Mouse (Mus musculus): ENCODE measurements around the gene Igf1r. TPM values are rescaled to one million over a fixed set of nuclear protein-coding genes. Genes with fewer than 3 reads are reported as not detected.

Igf1r gene
- polyA plus RNA-seq, 1 experiment from 2014 or later = 2.7 TPM

DNA sequence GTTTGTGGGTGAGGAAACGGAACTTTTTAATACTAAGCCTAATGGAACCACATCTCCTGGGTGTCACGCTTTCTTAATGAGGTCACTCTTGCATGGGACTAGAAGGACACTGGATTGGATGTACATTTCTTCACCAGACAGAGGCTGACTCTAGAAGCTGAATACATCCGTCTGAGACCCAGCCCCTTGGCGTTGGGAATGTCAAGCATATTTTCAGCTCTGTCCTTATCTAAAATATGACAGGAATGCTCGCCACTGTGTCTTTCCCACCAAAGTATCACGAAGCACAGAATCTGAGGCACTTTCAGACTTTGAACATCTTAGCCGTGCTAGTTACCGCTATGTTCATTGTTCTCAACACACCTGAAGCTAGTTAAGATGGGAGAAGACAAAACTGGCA lies 35.7 kb upstream of the Igf1r start:
- Histone ChIP-seq H3K27me3 (ENCODE audit: insufficient read depth, low read length) (no peaks in the 10 kb centered on the region), H3K4me2 (ENCODE audit: low read depth, low read length) (no peak overlapping the region), H3K4me3 (ENCODE audit: low read depth, low read length) (no peak overlapping the region), H3K9me3 (ENCODE audit: low read length) (no peaks in the 10 kb centered on the region), H3K27ac (ENCODE audit: low read depth) (no peak overlapping the region), H3K4me1 (ENCODE audit: insufficient read depth) (peaks cover 4% of the 10 kb centered on the region; the same call in 1 of the 2 replicates), H3K36me3 (replicated peaks; ENCODE audit: insufficient read depth, low read length) (no peaks in the 10 kb centered on the region), H3K9ac (replicated peaks) (no peak overlapping the region)
- ATAC-seq (no peak), DNase-seq (no peak)
- TF ChIP-seq CTCF (IDR thresholded peaks at IDR 0.05; ENCODE audit: low read depth) (no peak), EP300 (IDR thresholded peaks at IDR 0.05; ENCODE audit: low read depth) (no peak)
- whole genome bisulfite sequencing (ENCODE audit: insufficient replicate concordance) = 65% methylated on average over 8 of the region's 8 CpGs

DNA sequence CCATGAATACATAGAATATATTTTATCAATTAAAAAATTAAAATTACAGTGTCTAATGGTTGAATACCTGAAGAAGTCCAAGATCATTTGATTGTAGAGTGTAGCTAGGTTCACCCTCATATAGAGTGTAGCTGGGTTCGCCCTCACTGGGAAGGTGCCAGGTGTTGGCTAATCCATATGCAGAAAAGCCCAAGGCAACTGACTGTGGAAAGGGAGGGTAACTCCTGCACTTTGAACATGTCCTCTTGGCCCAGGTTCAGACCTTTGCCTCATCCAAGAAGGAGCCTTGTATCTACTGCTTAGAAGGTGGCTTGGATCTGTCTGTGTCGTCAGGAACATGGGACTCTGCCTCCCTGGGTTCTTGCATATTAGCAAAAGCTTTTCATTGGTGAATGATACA lies 34.9 kb upstream of the Igf1r start:
- Histone ChIP-seq H3K4me3 (ENCODE audit: low read depth, low read length) (no peak overlapping the region), H3K9ac (replicated peaks) (no peak overlapping the region), H3K4me1 (ENCODE audit: insufficient read depth) (peaks cover 4% of the 10 kb centered on the region; the same call in 1 of the 2 replicates), H3K4me2 (ENCODE audit: low read depth, low read length) (no peak overlapping the region), H3K27me3 (ENCODE audit: insufficient read depth, low read length) (no peaks in the 10 kb centered on the region), H3K9me3 (ENCODE audit: low read length) (no peaks in the 10 kb centered on the region), H3K27ac (ENCODE audit: low read depth) (no peak overlapping the region), H3K36me3 (replicated peaks; ENCODE audit: insufficient read depth, low read length) (no peaks in the 10 kb centered on the region)
- TF ChIP-seq CTCF (IDR thresholded peaks at IDR 0.05; ENCODE audit: low read depth) (no peak), EP300 (IDR thresholded peaks at IDR 0.05; ENCODE audit: low read depth) (no peak)
- 89% methylated on average over 2 of the region's 2 CpGs for WGBS (ENCODE audit: insufficient replicate concordance)
- DNase-seq (peak; percentile 4), ATAC-seq (no peak)

DNA sequence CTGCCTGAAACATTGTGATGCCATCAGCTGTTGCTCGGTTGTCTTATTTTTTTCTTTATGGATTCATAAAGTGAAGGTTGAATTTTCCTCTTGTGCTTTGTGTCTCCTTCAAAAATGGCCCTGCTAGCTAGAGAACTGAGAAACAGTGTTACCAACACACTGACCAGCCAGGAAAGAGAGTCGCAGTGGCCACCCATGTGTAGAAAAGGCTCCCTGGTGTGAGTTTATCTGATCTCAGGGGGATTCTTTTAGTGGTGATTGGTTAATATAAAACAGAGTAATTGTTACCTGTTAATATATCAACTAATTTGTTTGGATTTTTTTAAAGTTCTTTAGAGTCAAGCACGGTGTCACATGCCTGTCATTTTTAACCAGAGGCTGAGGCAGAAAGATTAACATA lies 33.2 kb upstream of the Igf1r start:
- no peak overlapping the region for H3K27ac ChIP-seq (ENCODE audit: low read depth)
- 63% methylated on average over 3 of the region's 3 CpGs for WGBS (ENCODE audit: insufficient replicate concordance)
- peaks cover 5% of the 10 kb centered on the region; the same call in 1 of the 2 replicates for H3K27me3 ChIP-seq (ENCODE audit: insufficient read depth, low read length)
- H3K4me2 ChIP-seq (ENCODE audit: low read depth, low read length) = no peak overlapping the region
- H3K4me3 ChIP-seq (ENCODE audit: low read depth, low read length) = no peak overlapping the region
- H3K36me3 ChIP-seq (replicated peaks; ENCODE audit: insufficient read depth, low read length) = no peaks in the 10 kb centered on the region
- ATAC-seq (no peak), DNase-seq (peak; percentile 4)
- peaks cover 4% of the 10 kb centered on the region; the same call in 1 of the 2 replicates for H3K4me1 ChIP-seq (ENCODE audit: insufficient read depth)
- TF ChIP-seq CTCF (IDR thresholded peaks at IDR 0.05; ENCODE audit: low read depth) (no peak), EP300 (IDR thresholded peaks at IDR 0.05; ENCODE audit: low read depth) (no peak)
- no peaks in the 10 kb centered on the region for H3K9me3 ChIP-seq (ENCODE audit: low read length)
- no peak overlapping the region for H3K9ac ChIP-seq (replicated peaks)

DNA sequence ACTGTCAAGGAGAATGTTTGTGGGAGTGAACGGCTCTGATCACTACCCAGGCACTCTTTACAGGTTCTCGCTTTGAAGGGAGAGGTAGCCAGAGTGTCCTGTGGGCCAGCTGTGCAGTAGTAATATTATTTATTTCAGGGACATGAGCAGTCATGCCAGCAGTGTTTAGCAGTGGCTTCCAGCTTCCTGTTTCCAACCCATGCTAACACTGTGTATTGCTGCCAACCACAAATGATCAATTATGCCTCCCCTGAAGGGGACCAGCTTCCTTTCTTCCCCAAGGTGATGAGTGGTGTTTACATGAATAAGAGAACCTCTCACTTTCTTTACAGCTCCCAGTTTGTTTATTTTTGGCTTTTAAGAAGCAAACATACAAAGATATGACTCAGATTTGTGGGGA lies 28.4 kb upstream of the Igf1r start:
- WGBS (ENCODE audit: insufficient replicate concordance) = 25% methylated on average over 2 of the region's 2 CpGs
- DNase-seq (no peak), ATAC-seq (no peak)
- TF ChIP-seq EP300 (IDR thresholded peaks at IDR 0.05; ENCODE audit: low read depth) (no peak), CTCF (IDR thresholded peaks at IDR 0.05; ENCODE audit: low read depth) (no peak)
- Histone ChIP-seq H3K9ac (replicated peaks) (no peak overlapping the region), H3K36me3 (replicated peaks; ENCODE audit: insufficient read depth, low read length) (no peaks in the 10 kb centered on the region), H3K27me3 (ENCODE audit: insufficient read depth, low read length) (peaks cover 8% of the 10 kb centered on the region), H3K9me3 (ENCODE audit: low read length) (no peaks in the 10 kb centered on the region), H3K27ac (ENCODE audit: low read depth) (no peak overlapping the region), H3K4me1 (ENCODE audit: insufficient read depth) (0 out of 2 replicates have a peak, but pooled peaks cover under 1% of the 10 kb centered on the region), H3K4me3 (ENCODE audit: low read depth, low read length) (no peak overlapping the region), H3K4me2 (ENCODE audit: low read depth, low read length) (no peak overlapping the region)

DNA sequence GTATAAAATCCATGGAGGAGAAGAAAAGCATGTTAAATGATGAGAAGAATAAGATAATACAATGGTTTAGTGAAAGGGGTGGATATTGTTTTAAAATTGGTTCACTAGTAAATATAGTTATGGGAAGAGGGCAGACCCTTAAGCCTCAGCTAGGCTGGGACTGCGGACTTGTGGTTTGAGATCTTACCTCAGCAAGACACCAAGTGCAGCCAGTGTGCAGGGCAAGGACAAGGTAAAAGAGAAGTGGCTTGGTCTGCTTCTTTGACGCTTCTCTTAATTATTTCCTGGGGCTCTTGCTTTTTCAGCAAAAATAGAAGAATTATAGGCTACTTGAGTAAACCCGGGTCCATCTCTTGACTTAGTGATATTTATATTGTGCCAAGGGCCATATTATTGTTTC lies 22.5 kb upstream of the Igf1r start:
- H3K9me3 ChIP-seq (ENCODE audit: low read length) = no peaks in the 10 kb centered on the region
- H3K4me2 ChIP-seq (ENCODE audit: low read depth, low read length) = no peak overlapping the region
- ATAC-seq (no peak), DNase-seq (no peak)
- H3K27me3 ChIP-seq (ENCODE audit: insufficient read depth, low read length) = peaks cover 3% of the 10 kb centered on the region; the same call in 1 of the 2 replicates
- H3K27ac ChIP-seq (ENCODE audit: low read depth) = no peak overlapping the region
- H3K4me1 ChIP-seq (ENCODE audit: insufficient read depth) = no peaks in the 10 kb centered on the region
- WGBS (ENCODE audit: insufficient replicate concordance) = 28% methylated on average over 3 of the region's 3 CpGs
- H3K36me3 ChIP-seq (replicated peaks; ENCODE audit: insufficient read depth, low read length) = no peaks in the 10 kb centered on the region
- no peak overlapping the region for H3K9ac ChIP-seq (replicated peaks)
- no peak overlapping the region for H3K4me3 ChIP-seq (ENCODE audit: low read depth, low read length)
- no peak for TF ChIP-seq CTCF (IDR thresholded peaks at IDR 0.05; ENCODE audit: low read depth)
- TF ChIP-seq EP300 (IDR thresholded peaks at IDR 0.05; ENCODE audit: low read depth) = no peak

DNA sequence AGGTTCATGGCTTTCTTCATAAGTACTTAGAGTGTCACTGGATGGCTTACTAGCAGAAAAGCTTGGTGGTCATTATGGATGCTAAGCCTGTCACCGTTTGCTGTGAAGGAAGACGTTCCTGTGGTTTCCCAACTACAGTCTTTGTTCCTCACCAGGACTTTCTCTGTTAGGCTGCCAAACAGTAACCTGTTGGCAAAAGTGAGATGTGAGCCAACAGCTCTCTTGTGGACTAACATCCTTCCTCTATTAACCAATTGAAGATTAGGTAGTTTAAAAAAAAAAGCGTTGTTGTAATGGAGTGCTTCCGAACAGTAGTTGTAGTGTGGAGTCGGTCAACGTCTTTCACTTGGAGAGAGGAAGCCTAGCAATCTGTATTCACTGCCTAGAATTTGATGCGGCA lies 15.8 kb upstream of the Igf1r start:
- Histone ChIP-seq H3K4me1 (ENCODE audit: insufficient read depth) (no peaks in the 10 kb centered on the region), H3K4me2 (ENCODE audit: low read depth, low read length) (no peak overlapping the region), H3K36me3 (replicated peaks; ENCODE audit: insufficient read depth, low read length) (no peaks in the 10 kb centered on the region), H3K9ac (replicated peaks) (no peak overlapping the region), H3K4me3 (ENCODE audit: low read depth, low read length) (no peak overlapping the region), H3K9me3 (ENCODE audit: low read length) (no peaks in the 10 kb centered on the region), H3K27me3 (ENCODE audit: insufficient read depth, low read length) (no peaks in the 10 kb centered on the region), H3K27ac (ENCODE audit: low read depth) (no peak overlapping the region)
- 65% methylated on average over 7 of the region's 7 CpGs for WGBS (ENCODE audit: insufficient replicate concordance)
- ATAC-seq (no peak), DNase-seq (no peak)
- TF ChIP-seq EP300 (IDR thresholded peaks at IDR 0.05; ENCODE audit: low read depth) (no peak), CTCF (IDR thresholded peaks at IDR 0.05; ENCODE audit: low read depth) (no peak)

DNA sequence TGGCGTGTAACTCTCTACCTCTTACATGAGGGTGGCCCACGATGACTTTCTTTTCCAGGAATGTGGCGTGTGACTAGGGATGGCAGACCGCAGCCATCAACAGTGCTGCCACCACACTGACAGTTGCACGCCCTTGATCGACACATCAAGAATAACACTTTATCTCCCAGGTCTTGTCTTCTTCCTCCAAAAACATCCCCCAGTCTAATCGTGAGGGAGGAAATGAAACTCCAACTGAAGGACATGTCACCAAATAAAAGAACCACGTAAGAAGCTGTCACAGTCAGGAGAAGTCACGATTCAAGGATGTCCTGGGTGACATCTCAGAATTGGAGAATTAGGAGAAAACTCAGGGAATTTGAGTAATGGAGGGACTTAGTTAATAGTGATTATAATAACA lies 8.8 kb upstream of the Igf1r start:
- Histone ChIP-seq H3K4me1 (ENCODE audit: insufficient read depth) (no peaks in the 10 kb centered on the region), H3K9me3 (ENCODE audit: low read length) (no peaks in the 10 kb centered on the region), H3K27ac (ENCODE audit: low read depth) (no peak overlapping the region), H3K4me3 (ENCODE audit: low read depth, low read length) (no peak overlapping the region), H3K36me3 (replicated peaks; ENCODE audit: insufficient read depth, low read length) (no peaks in the 10 kb centered on the region), H3K9ac (replicated peaks) (no peak overlapping the region), H3K27me3 (ENCODE audit: insufficient read depth, low read length) (peaks cover 18% of the 10 kb centered on the region), H3K4me2 (ENCODE audit: low read depth, low read length) (no peak overlapping the region)
- TF ChIP-seq CTCF (IDR thresholded peaks at IDR 0.05; ENCODE audit: low read depth) (no peak), EP300 (IDR thresholded peaks at IDR 0.05; ENCODE audit: low read depth) (no peak)
- 49% methylated on average over 9 of the region's 9 CpGs for WGBS (ENCODE audit: insufficient replicate concordance)
- ATAC-seq = no peak
- no peak for DNase-seq

All from liver, postnatal 0 days (tissue).